Mouse (Mus musculus): ENCODE data around the gene Car14. TPM values are rescaled to one million over a fixed set of nuclear protein-coding genes. Genes with fewer than 3 reads are reported as not detected.
A peak's percentile ranks its signal among the peaks of the same experiment; 100 is the strongest.
"Not testable (repeated sequence)": the region's sequence is repeated elsewhere in the genome, so short reads cannot be mapped to it uniquely, and the experiment has no call there.

The Car14 gene
- total RNA-seq, 2 experiments from 2014 or later: 2.4 to 2.5 TPM

DNA sequence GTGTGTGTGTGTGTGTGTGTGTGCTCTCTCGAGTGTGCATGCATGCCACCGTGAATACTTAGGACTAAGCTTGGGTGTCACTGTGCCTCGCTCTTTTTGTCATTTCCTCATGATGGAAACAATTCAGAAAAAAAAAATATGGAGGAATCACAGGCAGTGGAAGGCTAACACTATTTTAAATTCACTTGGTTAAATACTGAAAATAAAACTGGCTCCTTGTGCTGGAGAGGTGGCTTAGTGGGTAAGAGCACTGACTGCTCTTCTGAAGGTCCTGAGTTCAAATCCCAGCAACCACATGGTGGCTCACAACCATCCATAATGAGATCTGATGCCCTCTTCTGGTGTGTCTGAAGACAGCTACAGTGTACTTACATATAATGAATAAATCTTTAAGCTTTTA is 46.2 kb downstream of the Car14 start:
- intact Hi-C loops (cut with DNase I); DNase-seq: not testable (repeated sequence)

- intact Hi-C loops (cut with DNase I); DNase-seq: not testable (repeated sequence)
Observed at GRCm38 (mm10) chr3:95857050-95857449, 47.4 kb downstream of the Car14 start.

DNA sequence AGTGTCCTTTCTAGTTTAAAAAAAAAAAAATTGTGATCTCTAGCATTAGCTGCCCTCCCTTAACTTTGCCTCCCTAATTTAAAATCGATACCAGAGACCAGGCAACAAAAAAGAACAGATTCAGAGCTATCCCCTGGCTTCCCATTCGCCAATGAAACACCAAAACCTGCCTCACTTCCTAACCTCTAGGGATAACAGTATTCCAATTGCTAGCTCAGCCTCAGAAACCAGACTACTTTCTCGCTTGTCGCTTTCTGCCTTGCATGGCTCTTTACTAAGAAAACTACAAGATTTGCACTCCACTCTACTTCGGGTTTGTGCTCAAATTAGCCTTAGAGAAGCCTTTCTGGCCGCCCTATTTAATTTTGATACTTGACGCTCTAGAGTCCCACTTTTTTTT is 48.4 kb downstream of the Car14 start:
- intact Hi-C loops (cut with DNase I): no loop called here
- DNase-seq: no peak

DNA sequence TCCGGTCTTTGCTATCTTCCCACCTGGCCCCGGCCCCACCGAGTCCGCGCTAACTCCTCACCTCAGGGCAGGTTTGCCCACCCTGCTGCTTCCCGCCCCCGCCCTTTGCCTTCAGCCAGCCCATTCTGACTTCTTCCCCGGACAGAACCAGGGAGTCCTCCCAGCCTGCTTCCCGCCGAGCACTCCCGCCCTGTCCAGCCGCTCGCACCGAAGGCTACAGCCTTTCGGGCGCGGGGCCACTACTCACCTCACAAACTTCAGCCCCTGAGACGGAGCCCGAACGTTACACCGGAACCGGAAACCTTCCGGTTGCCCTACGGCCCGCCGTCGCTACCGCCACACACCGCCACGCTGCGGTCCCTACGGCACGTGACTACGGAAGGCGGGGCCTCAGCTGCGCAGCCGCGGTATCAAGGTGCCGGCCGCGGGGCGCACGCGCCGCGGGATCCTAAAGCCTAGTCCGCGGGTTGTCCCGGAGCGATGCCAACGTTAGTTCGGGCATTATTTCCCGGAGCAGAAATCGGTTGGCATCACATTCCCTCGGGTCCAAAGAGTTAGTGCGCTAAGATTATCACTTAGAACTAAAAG is 48.9 kb downstream of the Car14 start, which contains the start of gene Prpf3:
Gene Prpf3 (minus strand): TSS at position 384 of the 588 bp plus-strand sequence.
- intact Hi-C loops (cut with DNase I): no loop called here
- DNase-seq: peak; percentile 93

DNA sequence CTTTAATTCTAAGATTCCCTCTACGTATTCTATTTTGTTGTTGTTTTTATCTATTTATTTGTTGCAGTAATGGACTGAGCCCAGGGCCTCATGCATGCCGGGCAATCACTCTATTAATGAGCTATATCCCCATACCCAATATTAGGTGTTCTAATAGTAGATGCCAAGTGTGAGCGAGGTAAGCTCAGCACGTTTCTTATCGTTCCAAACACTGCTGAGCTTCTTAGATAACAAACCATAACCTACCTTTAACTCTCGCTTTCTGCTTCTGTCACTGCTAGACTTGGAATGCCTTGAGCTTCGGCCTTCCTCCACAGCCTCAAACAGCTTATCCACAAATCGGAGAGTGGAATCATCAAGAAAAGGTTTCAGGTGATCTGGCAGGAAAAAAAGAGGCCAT is 53.2 kb downstream of the Car14 start:
- intact Hi-C loops (cut with DNase I): no loop called here
- no peak for DNase-seq

- intact Hi-C loops (cut with DNase I): no loop called here
- no peak for DNase-seq
Observed at GRCm38 (mm10) chr3:95850611-95851010, 53.9 kb downstream of the Car14 start.

Other genes with a start within 250 kb of the Car14 start
- 10 to 100 TPM; 76.4 to 80.1 TPM for gene Mcl1, start 245.9 kb downstream of the Car14 start, total RNA-seq (2021)
- gene Adamtsl4, start 216.8 kb downstream of the Car14 start, total RNA-seq (2021): 1 to 10 TPM; 1.4 to 1.9 TPM
- gene Ecm1, start 165.1 kb downstream of the Car14 start, total RNA-seq (2021): 10 to 100 TPM; 10.9 to 11.3 TPM
- 10 to 100 TPM; 40.0 to 43.4 TPM for gene Tars2, start 144.5 kb downstream of the Car14 start, total RNA-seq (2021)
- gene Rprd2, start 85.8 kb downstream of the Car14 start, total RNA-seq (2021): 10 to 100 TPM; 58.0 to 59.3 TPM
- gene Prpf3, start 48.8 kb downstream of the Car14 start, total RNA-seq (2021): 10 to 100 TPM; 34.9 to 41.5 TPM
- gene Mrps21, start 33.2 kb downstream of the Car14 start, total RNA-seq (2021): 100 to 1,000 TPM; 126 TPM
- gene Ciart, start 22.4 kb downstream of the Car14 start, total RNA-seq (2021): 1 to 10 TPM; 5.6 to 6.9 TPM
- 10 to 100 TPM in 1 of 2 experiments, 1 to 10 TPM in 1; 6.8 to 10.8 TPM for gene BC028528, start 12.7 kb downstream of the Car14 start, total RNA-seq (2021)
- gene Aph1a, start 10.7 kb downstream of the Car14 start, total RNA-seq (2021): 100 to 1,000 TPM in 1 of 2 experiments, 10 to 100 TPM in 1; 91.1 to 101 TPM
- gene Anp32e, start 24.6 kb upstream of the Car14 start, total RNA-seq (2021): 10 to 100 TPM; 90.4 to 98.0 TPM
- 10 to 100 TPM; 83.3 to 89.3 TPM for gene Plekho1, start 91.3 kb upstream of the Car14 start, total RNA-seq (2021)
- 10 to 100 TPM; 53.6 to 54.1 TPM for gene Vps45, start 153.8 kb upstream of the Car14 start, total RNA-seq (2021)
- 10 to 100 TPM; 17.6 to 17.9 TPM for gene Otud7b, start 199.8 kb upstream of the Car14 start, total RNA-seq (2021)

Measured in left cerebral cortex, postnatal 4 days (tissue).